ENCODE assay signal across 26 mouse cellular contexts in the genomic region with DNA sequence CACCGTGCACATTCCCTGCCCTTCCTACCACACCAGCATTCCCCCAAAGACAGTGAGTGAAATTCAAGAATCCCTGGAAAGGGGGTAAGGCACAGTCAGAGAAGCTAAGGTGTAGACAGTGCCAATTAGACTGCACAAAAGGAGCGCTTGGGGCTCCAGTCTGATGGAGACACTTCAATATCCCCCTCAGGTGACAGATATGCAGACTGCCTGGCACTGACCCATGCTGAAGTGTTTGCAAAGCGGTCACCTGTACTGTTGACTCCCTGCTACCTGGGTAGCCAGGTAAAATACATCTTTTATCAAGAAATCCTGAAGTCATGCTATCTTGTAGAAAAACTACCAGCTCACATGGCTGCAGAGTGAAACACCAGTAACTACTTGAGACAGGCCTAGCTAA. TPM values are rescaled to one million over a fixed set of nuclear protein-coding genes. Genes with fewer than 3 reads are reported as not detected.
A peak's percentile ranks its signal among the peaks of the same experiment; 100 is the strongest.
DNase-seq lines count a peak whose midpoint lies in the region; ATAC-seq and TF ChIP-seq lines count a peak whose summit lies in the region.
"Had no signal": no experiment of that assay in that cellular context is flagged by ENCODE, and none has a peak within 500 bp of the region (broad histone marks: within the 10 kb centered on the region; RNA-seq: fewer than 3 reads in every experiment).

No protein-coding gene starts in this region.

- no peak for TF ChIP-seq CTCF in lung, embryonic 14.5 days (IDR thresholded peaks at IDR 0.05; ENCODE audit: low read depth)
- TF ChIP-seq CTCF in stomach, postnatal 0 days (IDR thresholded peaks at IDR 0.05; ENCODE audit: low read depth) = no peak

- ATAC-seq in hindbrain, embryonic 13.5 days (ENCODE audit: low FRiP score) = no peak
- no peak for ATAC-seq in hindbrain, embryonic 16.5 days
- ATAC-seq in lung, embryonic 14.5 days (ENCODE audit: insufficient read depth) = peak; percentile 57; the same call in 1 of the 2 replicates
- no peak for ATAC-seq in stomach, postnatal 0 days (ENCODE audit: low FRiP score, low TSS enrichment)
- ATAC-seq: forebrain, embryonic 13.5 days; intestine, embryonic 15.5 days; liver, embryonic 12.5 days; Patski had no signal

- peaks cover 29% of the 10 kb centered on the region for H3K4me1 ChIP-seq in hindbrain, embryonic 13.5 days (replicated peaks)
- peaks cover 14% of the 10 kb centered on the region for H3K4me1 ChIP-seq in hindbrain, embryonic 16.5 days (ENCODE audit: control insufficient read depth, insufficient read depth, low read depth, low read length)
- no peaks in the 10 kb centered on the region; the same call in 1 of the 2 replicates for H3K4me1 ChIP-seq in lung, embryonic 14.5 days (ENCODE audit: insufficient read depth)
- H3K4me1 ChIP-seq in stomach, postnatal 0 days (replicated peaks; ENCODE audit: control insufficient read depth, insufficient read depth) = no peaks in the 10 kb centered on the region

- WGBS in hindbrain, embryonic 13.5 days = 74% methylated on average over 3 of the region's 3 CpGs
- WGBS in hindbrain, embryonic 16.5 days = 84% methylated on average over 3 of the region's 3 CpGs
- 62% methylated on average over 3 of the region's 3 CpGs for WGBS in lung, embryonic 14.5 days
- WGBS in stomach, postnatal 0 days = 67% methylated on average over 3 of the region's 3 CpGs

- H3K9ac ChIP-seq in hindbrain, embryonic 13.5 days = no peak overlapping the region
- H3K9ac ChIP-seq in hindbrain, embryonic 16.5 days (ENCODE audit: low read depth, low read length) = no peak overlapping the region
- no peak overlapping the region for H3K9ac ChIP-seq in lung, embryonic 14.5 days
- H3K9ac ChIP-seq in stomach, postnatal 0 days (ENCODE audit: low read length) = no peak overlapping the region
- H3K9ac ChIP-seq: embryonic facial prominence, embryonic 13.5 days; forebrain, embryonic 13.5 days; hindbrain, embryonic 15.5 days; intestine, embryonic 15.5 days; limb, embryonic 13.5 days; liver, embryonic 12.5 days; neural tube, embryonic 12.5 days had no signal

- peak; percentile 76 to 83 for DNase-seq in lung, adult 18-20 months
- DNase-seq in lung, embryonic 14.5 days = peak; percentile 21
- peak; percentile 60 for DNase-seq in lung, postnatal 25 days (ENCODE audit: low spot score)
- no peak for DNase-seq in stomach, postnatal 0 days (ENCODE audit: low spot score)
- no peak for DNase-seq in gastrocnemius, adult 18-20 months (ENCODE audit: low spot score)
- DNase-seq: B cell, adult 2 months; cerebellum, adult 11-12 months; heart, adult 11 months; kidney, adult 8-10 months; kidney, postnatal 25 days; right cerebral cortex, postnatal 14 days; spleen, adult 18-20 months had no signal

- H3K27ac ChIP-seq in hindbrain, embryonic 13.5 days = peak overlapping the region; percentile 62
- no peak overlapping the region for H3K27ac ChIP-seq in hindbrain, embryonic 16.5 days (ENCODE audit: low read depth, low read length)
- H3K27ac ChIP-seq in lung, embryonic 14.5 days (ENCODE audit: low read depth) = no peak overlapping the region
- no peak overlapping the region for H3K27ac ChIP-seq in stomach, postnatal 0 days (replicated peaks)
- H3K27ac ChIP-seq: embryonic facial prominence, embryonic 13.5 days; forebrain, embryonic 13.5 days; hindbrain, embryonic 15.5 days; intestine, embryonic 15.5 days; limb, embryonic 13.5 days; liver, embryonic 12.5 days; macrophage; neural tube, embryonic 12.5 days had no signal

- no peak overlapping the region for H3K4me3 ChIP-seq in hindbrain, embryonic 13.5 days
- no peak overlapping the region for H3K4me3 ChIP-seq in hindbrain, embryonic 16.5 days (ENCODE audit: low read length)
- H3K4me3 ChIP-seq in lung, embryonic 14.5 days (ENCODE audit: low read depth, low read length) = no peak overlapping the region
- no peak overlapping the region for H3K4me3 ChIP-seq in stomach, postnatal 0 days (ENCODE audit: low read depth, low read length)
- H3K4me3 ChIP-seq: embryonic facial prominence, embryonic 13.5 days; forebrain, embryonic 13.5 days; hindbrain, embryonic 15.5 days; intestine, embryonic 15.5 days; limb, embryonic 13.5 days; liver, embryonic 12.5 days; neural tube, embryonic 12.5 days had no signal

- no peak for TF ChIP-seq EP300 in stomach, postnatal 0 days (optimal IDR thresholded peaks at IDR 0.05)

- H3K27me3 ChIP-seq in hindbrain, embryonic 13.5 days = no peaks in the 10 kb centered on the region
- H3K27me3 ChIP-seq in hindbrain, embryonic 16.5 days (replicated peaks; ENCODE audit: control insufficient read depth, insufficient read depth, low read length) = no peaks in the 10 kb centered on the region
- H3K27me3 ChIP-seq in lung, embryonic 14.5 days (ENCODE audit: insufficient read depth, low read length) = no peaks in the 10 kb centered on the region
- no peaks in the 10 kb centered on the region for H3K27me3 ChIP-seq in stomach, postnatal 0 days (ENCODE audit: control insufficient read depth, insufficient read depth, low read length)
- H3K27me3 ChIP-seq: CH12.LX; embryonic facial prominence, embryonic 13.5 days; forebrain, embryonic 13.5 days; hindbrain, embryonic 15.5 days; intestine, embryonic 15.5 days; limb, embryonic 13.5 days; liver, embryonic 12.5 days; neural tube, embryonic 12.5 days; Patski had no signal

- H3K4me2 ChIP-seq in hindbrain, embryonic 13.5 days = no peak overlapping the region
- no peak overlapping the region for H3K4me2 ChIP-seq in hindbrain, embryonic 16.5 days (ENCODE audit: low read length)
- no peak overlapping the region for H3K4me2 ChIP-seq in lung, embryonic 14.5 days
- no peak overlapping the region for H3K4me2 ChIP-seq in stomach, postnatal 0 days (replicated peaks; ENCODE audit: low read depth)
- H3K4me2 ChIP-seq: embryonic facial prominence, embryonic 13.5 days; forebrain, embryonic 13.5 days; heart, embryonic 11.5 days; hindbrain, embryonic 15.5 days; intestine, embryonic 15.5 days; limb, embryonic 13.5 days; liver, embryonic 12.5 days; neural tube, embryonic 12.5 days had no signal

- no peaks in the 10 kb centered on the region for H3K9me3 ChIP-seq in hindbrain, embryonic 13.5 days
- no peaks in the 10 kb centered on the region for H3K9me3 ChIP-seq in hindbrain, embryonic 16.5 days (ENCODE audit: control insufficient read depth, low read length)
- no peaks in the 10 kb centered on the region for H3K9me3 ChIP-seq in lung, embryonic 14.5 days (ENCODE audit: low read depth, low read length)
- H3K9me3 ChIP-seq in stomach, postnatal 0 days (ENCODE audit: control insufficient read depth, low read length) = no peaks in the 10 kb centered on the region
- H3K9me3 ChIP-seq: embryonic facial prominence, embryonic 13.5 days; forebrain, embryonic 13.5 days; G1E; hindbrain, embryonic 15.5 days; intestine, embryonic 15.5 days; limb, embryonic 13.5 days; liver, embryonic 12.5 days; neural tube, embryonic 12.5 days had no signal

- H3K36me3 ChIP-seq in hindbrain, embryonic 13.5 days = no peaks in the 10 kb centered on the region
- no peaks in the 10 kb centered on the region for H3K36me3 ChIP-seq in hindbrain, embryonic 16.5 days (ENCODE audit: control insufficient read depth, insufficient read depth, low read length)
- no peaks in the 10 kb centered on the region for H3K36me3 ChIP-seq in lung, embryonic 14.5 days (ENCODE audit: insufficient read depth)
- 0 out of 2 replicates have a peak, but pooled peaks cover 2% of the 10 kb centered on the region for H3K36me3 ChIP-seq in stomach, postnatal 0 days (ENCODE audit: control insufficient read depth, insufficient read depth, low read length)
- H3K36me3 ChIP-seq: embryonic facial prominence, embryonic 13.5 days; hindbrain, embryonic 15.5 days; intestine, embryonic 15.5 days; limb, embryonic 13.5 days; liver, embryonic 12.5 days; neural tube, embryonic 12.5 days had no signal

RNA-seq across cellular contexts. Expression of gene Sorbs1, which starts 54.8 kb away (rescaled TPM):
- 96.3 and 100 TPM in 2 replicates for polyA plus RNA-seq in hindbrain, embryonic 13.5 days (2015; fragmentation: Nextera tagmentation; extraction: Ambion mirVana)
- 83.6 and 101 TPM in 2 replicates for polyA plus RNA-seq in hindbrain, embryonic 16.5 days (2015; fragmentation: Nextera tagmentation; extraction: Ambion mirVana)
- polyA plus RNA-seq in lung, embryonic 14.5 days (2014; fragmentation: Nextera tagmentation; extraction: Ambion mirVana) = 46.6 and 50.7 TPM in 2 replicates
- polyA plus RNA-seq in stomach, postnatal 0 days (2015; fragmentation: Nextera tagmentation; extraction: Ambion mirVana) = 107 and 111 TPM in 2 replicates
- 100 to 1,000 TPM; 148 to 249 TPM for total RNA-seq in gastrocnemius, adult 18-20 months (2021)

Comparison
In these comparisons a context has a peak if more than half of its experiments do, and no peak if none do; other contexts are left out.
1. DNase-seq: peak in lung, adult 18-20 months (2 of 2), lung, embryonic 14.5 days (single experiment) and lung, postnatal 25 days (single experiment); none in stomach, postnatal 0 days (single experiment) and gastrocnemius, adult 18-20 months (single experiment).